Mouse (Mus musculus): ENCODE measurements around the gene Tex35. TPM values are rescaled to one million over a fixed set of nuclear protein-coding genes. Genes with fewer than 3 reads are reported as not detected.

Gene Tex35
- polyA plus RNA-seq, 1 experiment, result not detected

DNA sequence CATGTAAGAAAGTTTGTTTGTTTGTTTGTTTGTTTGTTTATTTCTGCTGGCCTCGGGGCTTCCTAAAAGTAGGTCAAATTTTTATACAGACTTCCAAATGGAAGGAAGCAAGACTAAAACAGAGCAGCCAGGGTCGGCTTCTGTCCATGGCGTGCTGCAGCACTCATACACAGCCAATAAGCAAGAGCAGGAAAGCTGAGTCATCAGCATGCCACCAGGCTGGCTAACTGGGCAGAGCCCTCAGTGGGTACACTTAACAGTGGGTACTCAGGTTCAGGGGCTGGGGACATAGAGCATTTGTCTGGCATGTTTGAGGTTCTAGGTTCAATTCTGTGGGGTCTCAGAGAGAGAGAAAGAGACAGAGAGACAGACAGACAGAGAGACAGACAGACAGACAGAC is 47.3 kb downstream of the Tex35 start:
- TF ChIP-seq CTCF (IDR thresholded peaks at IDR 0.05; ENCODE audit: borderline replicate concordance, insufficient read depth, low read length), result no peak
- no peak for TF ChIP-seq POLR2A (IDR thresholded peaks at IDR 0.05; ENCODE audit: low read depth, low read length)

DNA sequence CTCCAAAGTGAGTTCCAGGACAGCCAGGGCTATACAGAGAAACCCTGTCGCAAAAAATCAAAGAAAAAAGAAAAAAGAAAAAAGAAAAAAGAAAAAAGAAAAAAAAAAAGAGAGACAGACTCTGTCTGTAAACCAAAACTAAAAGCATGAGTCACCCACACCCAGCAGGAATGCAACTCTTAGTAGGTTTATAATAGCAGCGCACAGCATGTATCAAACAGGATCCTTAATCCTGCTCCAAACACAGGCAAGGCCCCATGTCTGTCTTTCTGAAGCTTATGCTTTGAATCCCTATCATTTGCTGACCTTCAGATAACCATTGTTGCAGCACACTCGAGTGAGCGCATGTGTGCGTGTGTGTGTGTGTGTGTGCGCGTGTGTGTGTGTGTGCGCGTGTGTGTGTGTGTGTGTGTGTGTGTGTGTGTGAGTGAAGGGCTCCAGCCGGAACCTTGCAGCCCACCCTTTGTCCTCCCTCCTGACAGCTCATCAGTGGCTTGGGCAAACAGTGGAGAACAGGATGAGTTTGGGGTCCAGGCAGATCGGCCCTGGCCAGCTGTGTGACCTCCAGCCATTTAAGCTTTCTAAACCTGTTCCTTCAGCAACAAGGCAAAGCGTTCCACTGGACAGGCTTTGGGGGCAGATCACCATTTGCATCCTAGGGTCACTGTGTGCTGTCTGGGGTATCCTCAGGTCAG is 47.9 kb downstream of the Tex35 start:
- Histone ChIP-seq H3K4me1 (ENCODE audit: control insufficient read depth, insufficient read depth, low read length) (peaks cover 14% of the 10 kb centered on the region), H3K4me3 (ENCODE audit: insufficient read depth, low read length) (no peak overlapping the region), H3K27ac (ENCODE audit: insufficient read depth, low read length) (no peak overlapping the region)
- TF ChIP-seq POLR2A (IDR thresholded peaks at IDR 0.05; ENCODE audit: low read depth, low read length), result no peak
- no peak for TF ChIP-seq CTCF (IDR thresholded peaks at IDR 0.05; ENCODE audit: borderline replicate concordance, insufficient read depth, low read length)

More for the DNA sequence above, 47.3 kb downstream of the Tex35 start:
- H3K4me3 ChIP-seq (ENCODE audit: insufficient read depth, low read length), result no peak overlapping the region
- H3K27ac ChIP-seq (ENCODE audit: insufficient read depth, low read length), result peak overlapping the region; percentile 53
- peaks cover 13% of the 10 kb centered on the region for H3K4me1 ChIP-seq (ENCODE audit: control insufficient read depth, insufficient read depth, low read length)

- TF ChIP-seq CTCF (IDR thresholded peaks at IDR 0.05; ENCODE audit: borderline replicate concordance, insufficient read depth, low read length), result no peak
- TF ChIP-seq POLR2A (IDR thresholded peaks at IDR 0.05; ENCODE audit: low read depth, low read length), result no peak
- Histone ChIP-seq H3K4me1 (ENCODE audit: control insufficient read depth, insufficient read depth, low read length) (peaks cover 6% of the 10 kb centered on the region), H3K4me3 (ENCODE audit: insufficient read depth, low read length) (no peak overlapping the region), H3K27ac (ENCODE audit: insufficient read depth, low read length) (no peak overlapping the region)
Measured at GRCm38 (mm10) chr1:157055901-157056300, 52.6 kb downstream of the Tex35 start.

DNA sequence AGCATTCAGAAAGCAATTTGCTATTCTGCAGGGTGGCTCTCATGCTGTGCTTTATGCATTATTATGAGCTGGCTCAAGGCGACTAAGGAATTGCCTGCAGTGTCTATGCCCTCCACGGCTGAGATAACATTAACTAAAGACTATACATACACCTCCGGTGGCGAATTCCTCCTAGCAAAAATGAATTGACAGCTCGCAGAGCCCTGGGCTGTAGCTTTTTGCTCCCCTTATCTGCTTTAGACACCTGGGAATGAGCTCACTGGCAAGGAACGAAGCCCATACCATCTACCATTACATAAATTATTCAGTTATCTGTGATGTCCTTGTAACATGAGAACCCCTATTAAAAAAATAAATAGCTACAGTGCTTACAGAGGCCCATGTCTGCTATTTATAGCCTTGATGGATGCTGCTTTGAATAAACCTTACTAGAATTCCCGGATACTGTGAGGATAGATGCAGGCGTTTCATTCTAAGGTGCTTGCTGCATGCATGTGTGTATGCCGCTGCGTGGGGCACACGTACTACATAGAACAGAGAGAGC is 53.1 kb downstream of the Tex35 start:
- H3K27ac ChIP-seq (ENCODE audit: insufficient read depth, low read length), result no peak overlapping the region
- H3K4me1 ChIP-seq (ENCODE audit: control insufficient read depth, insufficient read depth, low read length), result 0 out of 2 replicates have a peak, but pooled peaks cover 2% of the 10 kb centered on the region
- H3K4me3 ChIP-seq (ENCODE audit: insufficient read depth, low read length), result no peak overlapping the region
- TF ChIP-seq POLR2A (IDR thresholded peaks at IDR 0.05; ENCODE audit: low read depth, low read length) (no peak), CTCF (IDR thresholded peaks at IDR 0.05; ENCODE audit: borderline replicate concordance, insufficient read depth, low read length) (no peak)

DNA sequence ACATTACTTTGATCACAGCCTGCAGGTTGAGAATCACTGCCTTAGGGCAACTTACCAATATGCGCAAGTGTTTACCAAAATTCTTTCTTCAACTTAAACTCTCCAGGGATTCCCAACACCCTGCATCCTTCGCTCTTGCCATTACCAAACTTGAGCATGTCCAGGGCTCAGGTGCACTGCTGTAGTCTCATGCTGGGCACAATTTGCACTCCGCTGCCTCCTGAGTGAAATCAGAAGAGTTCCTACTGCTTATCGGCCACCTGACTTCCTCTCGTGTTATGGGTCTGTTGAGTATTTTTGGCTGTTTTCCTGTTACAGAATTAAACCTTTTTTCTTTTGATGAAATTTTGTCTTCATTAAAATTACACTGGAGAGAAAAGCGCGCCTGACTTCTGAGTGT is 53.8 kb downstream of the Tex35 start:
- Histone ChIP-seq H3K4me3 (ENCODE audit: insufficient read depth, low read length) (no peak overlapping the region), H3K4me1 (ENCODE audit: control insufficient read depth, insufficient read depth, low read length) (0 out of 2 replicates have a peak, but pooled peaks cover 2% of the 10 kb centered on the region), H3K27ac (ENCODE audit: insufficient read depth, low read length) (no peak overlapping the region)
- no peak for TF ChIP-seq CTCF (IDR thresholded peaks at IDR 0.05; ENCODE audit: borderline replicate concordance, insufficient read depth, low read length)
- no peak for TF ChIP-seq POLR2A (IDR thresholded peaks at IDR 0.05; ENCODE audit: low read depth, low read length)

- H3K4me3 ChIP-seq (ENCODE audit: insufficient read depth, low read length), result no peak overlapping the region
- H3K4me1 ChIP-seq (ENCODE audit: control insufficient read depth, insufficient read depth, low read length), result no peaks in the 10 kb centered on the region
- no peak overlapping the region for H3K27ac ChIP-seq (ENCODE audit: insufficient read depth, low read length)
- no peak for TF ChIP-seq CTCF (IDR thresholded peaks at IDR 0.05; ENCODE audit: borderline replicate concordance, insufficient read depth, low read length)
- no peak for TF ChIP-seq POLR2A (IDR thresholded peaks at IDR 0.05; ENCODE audit: low read depth, low read length)
Measured at GRCm38 (mm10) chr1:157049886-157050285, 58.6 kb downstream of the Tex35 start.

Other genes with a start within 250 kb of the Tex35 start
- gene Ralgps2, start 169.1 kb downstream of the Tex35 start, polyA plus RNA-seq (2011; ENCODE audit: insufficient read length, low read depth, missing spikeins), result 4.5 and 10.7 TPM in 2 replicates

Data from embryonic fibroblast, embryonic 13.5 days (primary cell).